Comparison of ENCODE assay signal across 13 mouse cellular contexts in genomic region chr5:92129321-92129768, GRCm38 (mm10). TPM values are rescaled to one million over a fixed set of nuclear protein-coding genes. Genes with fewer than 3 reads are reported as not detected.
DNase-seq lines count a peak whose midpoint lies in the region; ATAC-seq and TF ChIP-seq lines count a peak whose summit lies in the region.
"Had no signal": no experiment of that assay in that cellular context is flagged by ENCODE, and none has a peak within 500 bp of the region (broad histone marks: within the 10 kb centered on the region; RNA-seq: fewer than 3 reads in every experiment).

No protein-coding gene starts in this region.

- H3K27me3 ChIP-seq in heart, embryonic 13.5 days (replicated peaks): no peaks in the 10 kb centered on the region
- no peaks in the 10 kb centered on the region for H3K27me3 ChIP-seq in G1E (ENCODE audit: insufficient read depth, low read length)

- TF ChIP-seq CTCF in G1E (IDR thresholded peaks at IDR 0.05; ENCODE audit: low read depth, low read length): no peak
- TF ChIP-seq CTCF in embryonic fibroblast, embryonic 13.5 days (IDR thresholded peaks at IDR 0.05; ENCODE audit: borderline replicate concordance, insufficient read depth, low read length): no peak

- 0 out of 2 replicates have a peak overlapping the region, but pooled peaks have one; percentile 18 for H3K4me3 ChIP-seq in heart, embryonic 13.5 days
- peak overlapping the region; percentile 35; the same call in 1 of the 2 replicates for H3K4me3 ChIP-seq in G1E (ENCODE audit: low read depth, low read length)
- no peak overlapping the region for H3K4me3 ChIP-seq in embryonic fibroblast, embryonic 13.5 days (ENCODE audit: insufficient read depth, low read length)

- peaks cover 15% of the 10 kb centered on the region; the same call in 1 of the 2 replicates for H3K36me3 ChIP-seq in heart, embryonic 13.5 days
- H3K36me3 ChIP-seq in G1E (replicated peaks): peaks cover 24% of the 10 kb centered on the region

- no peak overlapping the region for H3K9ac ChIP-seq in heart, embryonic 13.5 days

- peak overlapping the region; percentile 60 for H3K4me2 ChIP-seq in heart, embryonic 13.5 days

- no peak for ATAC-seq in heart, embryonic 13.5 days (ENCODE audit: extremely low read depth, insufficient number of reproducible peaks, low FRiP score, low TSS enrichment)
- ATAC-seq in G1E (ENCODE audit: extremely low read depth, insufficient number of reproducible peaks, low FRiP score, poor library complexity, severe bottlenecking): no peak
- no peak for ATAC-seq in activated CD4-positive, CD25-positive, alpha-beta regulatory T cell, adult 4 months
- ATAC-seq: inflammation-experienced regulatory T-cells, adult 6 months had no signal

- no peak for TF ChIP-seq POLR2A in embryonic fibroblast, embryonic 13.5 days (IDR thresholded peaks at IDR 0.05; ENCODE audit: low read depth, low read length)

- WGBS in heart, embryonic 13.5 days: 69% methylated on average over 1 of the region's 1 CpGs

- no peak for DNase-seq in heart, adult 18-20 months
- peak; percentile 35 for DNase-seq in 3134 (ENCODE audit: extremely low read depth, insufficient read length, low spot score)
- DNase-seq in G1E (ENCODE audit: low spot score): no peak
- no peak for DNase-seq in spleen, postnatal 4 days (ENCODE audit: low spot score in 2 of 2)
- DNase-seq in cerebellum, adult 9-11 months: no peak
- DNase-seq: adrenal gland, postnatal 25 days; cerebellum, adult 11-12 months; kidney, postnatal 4 days; lung, postnatal 14 days had no signal

- H3K9me3 ChIP-seq in heart, embryonic 13.5 days: peaks cover 3% of the 10 kb centered on the region; the same call in 1 of the 2 replicates
- H3K9me3 ChIP-seq in G1E (replicated peaks): peaks cover 5% of the 10 kb centered on the region; the same call in 1 of the 2 replicates

- peak overlapping the region; percentile 74 for H3K27ac ChIP-seq in heart, embryonic 13.5 days (replicated peaks)
- peak overlapping the region; percentile 28 for H3K27ac ChIP-seq in embryonic fibroblast, embryonic 13.5 days (ENCODE audit: insufficient read depth, low read length)

- peaks cover 36% of the 10 kb centered on the region for H3K4me1 ChIP-seq in heart, embryonic 13.5 days
- peaks cover 48% of the 10 kb centered on the region for H3K4me1 ChIP-seq in G1E (ENCODE audit: insufficient read depth, low read depth, low read length)
- peaks cover 15% of the 10 kb centered on the region for H3K4me1 ChIP-seq in embryonic fibroblast, embryonic 13.5 days (ENCODE audit: control insufficient read depth, insufficient read depth, low read length)

RNA-seq across cellular contexts. Expression of gene Uso1, which starts 8.4 kb away (rescaled TPM):
- 30.2 and 32.1 TPM in 2 replicates for polyA plus RNA-seq in heart, embryonic 13.5 days (2015; fragmentation: Nextera tagmentation; extraction: Ambion mirVana)
- total RNA-seq in heart, adult 18-20 months (2021): 10 to 100 TPM; 43.5 to 43.7 TPM
- total RNA-seq in G1E (2014; fragmentation: Nextera tagmentation): 50.5 and 52.5 TPM in 2 replicates
- total RNA-seq in G1E (2017): 21.3 and 21.9 TPM in 2 replicates
- polyA plus RNA-seq in G1E (2012): 20.7 and 39.7 TPM in 2 replicates
- polyA plus RNA-seq in embryonic fibroblast, embryonic 13.5 days (2011; ENCODE audit: insufficient read length, low read depth, missing spikeins): 101 and 103 TPM in 2 replicates
- polyA plus RNA-seq in activated CD4-positive, CD25-positive, alpha-beta regulatory T cell, adult 4 months (2017; shearing (Covaris generic)): 10 to 100 TPM; 31.3 to 33.8 TPM

RNA-seq across cellular contexts. Expression of gene G3bp2, which starts 45.8 kb away (rescaled TPM):
- polyA plus RNA-seq in heart, embryonic 13.5 days (2015; fragmentation: Nextera tagmentation; extraction: Ambion mirVana): 132 and 153 TPM in 2 replicates
- total RNA-seq in heart, adult 18-20 months (2021): 10 to 100 TPM; 59.4 to 66.1 TPM
- 67.6 and 83.1 TPM in 2 replicates for total RNA-seq in G1E (2014; fragmentation: Nextera tagmentation)
- 89.8 and 101 TPM in 2 replicates for total RNA-seq in G1E (2017)
- 13.4 and 16.8 TPM in 2 replicates for polyA plus RNA-seq in G1E (2012)
- polyA plus RNA-seq in embryonic fibroblast, embryonic 13.5 days (2011; ENCODE audit: insufficient read length, low read depth, missing spikeins): 104 and 116 TPM in 2 replicates
- polyA plus RNA-seq in activated CD4-positive, CD25-positive, alpha-beta regulatory T cell, adult 4 months (2017; shearing (Covaris generic)): 100 to 1,000 TPM; 204 to 221 TPM
